Mouse (Mus musculus): ENCODE measurements at regions not wholly inside any gene's neighbourhood (a gene's known extent, or its start where the extent isn't known, plus 50 kb on each side); places are given as distances from the start of the nearest gene placed in this dataset.
A peak's percentile ranks its signal among the peaks of the same experiment; 100 is the strongest.

DNA sequence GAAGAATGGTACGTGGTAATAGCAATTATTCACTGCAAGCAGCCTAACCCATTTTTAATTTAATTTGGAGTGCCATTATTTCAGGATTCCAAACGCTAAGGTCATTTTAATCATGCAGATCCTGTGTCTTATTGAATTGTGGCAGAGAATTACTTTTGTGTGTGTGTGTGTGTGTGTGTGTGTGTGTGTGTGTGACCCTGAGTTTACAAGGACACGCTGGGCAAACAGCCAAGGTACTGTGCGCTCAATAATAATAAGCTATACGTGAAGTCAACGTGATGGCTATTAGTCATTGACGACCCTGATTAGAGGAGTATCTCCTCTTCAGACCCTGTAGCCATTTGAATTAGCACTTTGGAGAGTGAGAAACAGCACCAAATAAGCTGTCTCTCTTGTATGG lies 144.1 kb downstream of the Klf7 start:
- Histone ChIP-seq H3K4me2 (replicated peaks) (no peak overlapping the region), H3K4me1 (no peaks in the 10 kb centered on the region), H3K27ac (no peak overlapping the region), H3K36me3 (no peaks in the 10 kb centered on the region), H3K9me3 (no peaks in the 10 kb centered on the region), H3K27me3 (no peaks in the 10 kb centered on the region), H3K9ac (no peak overlapping the region), H3K4me3 (no peak overlapping the region)
- no peak for ATAC-seq (ENCODE audit: insufficient number of reproducible peaks, insufficient read depth, low FRiP score, low TSS enrichment)
- WGBS = 82% methylated on average over 7 of the region's 7 CpGs

DNA sequence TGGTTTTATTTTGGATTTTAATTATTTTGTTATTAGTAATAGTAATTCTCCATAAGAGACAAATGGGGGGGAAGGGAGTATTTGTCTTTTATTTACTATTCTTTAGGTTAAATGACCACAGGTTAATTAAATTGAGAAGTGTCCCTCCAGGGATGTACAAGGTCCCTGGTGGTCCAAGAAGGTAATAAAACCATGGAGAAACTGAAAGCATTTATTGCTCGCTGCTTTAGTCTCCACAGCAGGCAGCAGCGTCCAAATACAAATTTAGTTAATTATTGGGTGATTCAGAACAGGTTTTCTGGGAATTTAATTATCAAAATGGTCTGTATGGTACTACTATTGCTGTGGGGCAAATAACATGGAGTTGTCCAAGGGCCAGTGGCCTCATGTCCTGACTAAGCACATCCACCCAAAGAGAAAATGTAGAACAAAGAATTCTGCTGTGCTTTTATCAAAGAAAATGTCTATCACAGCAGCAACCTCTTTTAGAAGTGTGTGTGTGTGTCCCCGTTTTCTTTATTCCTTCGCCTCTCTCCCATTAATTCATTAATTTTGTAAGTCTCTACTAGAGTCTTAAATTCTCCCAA lies 144.7 kb downstream of the Klf7 start:
- Histone ChIP-seq H3K36me3 (no peaks in the 10 kb centered on the region), H3K4me1 (no peaks in the 10 kb centered on the region), H3K9ac (no peak overlapping the region), H3K9me3 (no peaks in the 10 kb centered on the region), H3K4me3 (no peak overlapping the region), H3K27me3 (no peaks in the 10 kb centered on the region), H3K4me2 (replicated peaks) (no peak overlapping the region), H3K27ac (no peak overlapping the region)
- no peak for ATAC-seq (ENCODE audit: insufficient number of reproducible peaks, insufficient read depth, low FRiP score, low TSS enrichment)
- 71% methylated on average over 4 of the region's 4 CpGs for WGBS

DNA sequence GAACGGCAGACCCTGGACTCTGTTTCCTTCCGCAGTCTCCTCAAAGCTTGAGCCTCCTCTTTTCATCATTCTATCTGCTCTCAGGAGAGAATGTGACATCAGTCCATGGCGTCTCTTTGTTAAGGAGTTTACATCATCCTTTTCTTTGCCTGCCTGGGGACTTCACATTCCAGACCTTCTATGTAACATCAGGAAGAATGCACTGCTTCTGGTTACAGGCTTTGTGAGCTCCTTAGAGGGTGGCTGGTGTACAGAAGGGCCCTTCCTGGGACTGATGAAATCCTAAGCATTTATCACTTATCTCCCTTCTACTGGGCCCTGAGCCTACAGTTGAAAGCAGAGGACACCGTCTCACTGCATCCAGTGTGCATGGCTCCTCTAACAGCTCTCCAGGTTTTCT lies 145.2 kb downstream of the Klf7 start:
- no peaks in the 10 kb centered on the region for H3K36me3 ChIP-seq
- H3K4me2 ChIP-seq (replicated peaks) = no peak overlapping the region
- 73% methylated on average over 4 of the region's 4 CpGs for WGBS
- H3K27ac ChIP-seq = no peak overlapping the region
- H3K9ac ChIP-seq = no peak overlapping the region
- H3K27me3 ChIP-seq = no peaks in the 10 kb centered on the region
- no peak overlapping the region for H3K4me3 ChIP-seq
- ATAC-seq (ENCODE audit: insufficient number of reproducible peaks, insufficient read depth, low FRiP score, low TSS enrichment) = no peak
- no peaks in the 10 kb centered on the region for H3K4me1 ChIP-seq
- no peaks in the 10 kb centered on the region for H3K9me3 ChIP-seq

DNA sequence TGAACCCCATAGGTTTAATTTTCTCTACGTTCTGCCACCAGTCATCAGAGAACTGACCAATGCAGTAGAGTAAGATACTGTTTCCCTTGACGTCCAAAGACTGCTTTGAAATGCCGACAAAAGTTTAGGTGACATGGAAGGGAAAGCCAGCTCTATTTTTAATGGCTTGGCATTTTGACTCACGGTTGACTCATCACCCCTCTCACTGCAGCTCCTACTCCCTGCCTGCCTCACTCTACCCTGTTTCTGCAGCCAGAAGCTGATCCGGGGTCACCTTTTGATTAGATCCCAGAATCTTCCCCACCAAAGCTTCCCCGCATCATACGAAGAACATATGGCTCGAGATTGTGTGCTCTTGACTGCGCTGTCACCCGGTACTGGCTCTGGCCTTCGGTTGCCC lies 154.2 kb downstream of the Klf7 start:
- H3K27ac ChIP-seq = no peak overlapping the region
- WGBS = 92% methylated on average over 11 of the region's 11 CpGs
- no peaks in the 10 kb centered on the region for H3K36me3 ChIP-seq

DNA sequence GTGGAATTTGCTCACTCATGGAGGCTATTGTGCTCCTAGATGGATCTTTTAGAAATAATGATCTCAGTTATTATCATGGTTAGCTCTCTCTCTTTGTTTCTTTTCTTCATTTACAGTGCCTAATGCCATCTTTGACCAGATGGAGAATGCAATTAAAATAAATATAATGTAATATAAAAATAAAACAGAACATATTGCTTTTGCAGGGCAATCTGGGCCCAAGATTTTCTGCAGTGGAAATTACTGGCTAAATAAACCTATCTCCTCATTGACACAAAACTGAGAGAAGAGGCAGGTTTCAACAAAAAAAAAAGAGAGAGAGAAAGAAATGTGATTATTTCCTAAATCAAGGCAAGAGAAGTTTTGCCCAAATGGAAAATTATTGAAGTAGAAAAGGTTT lies 156.6 kb downstream of the Klf7 start:
- Histone ChIP-seq H3K4me3 (no peak overlapping the region), H3K9ac (no peak overlapping the region), H3K4me2 (replicated peaks) (no peak overlapping the region), H3K27me3 (no peaks in the 10 kb centered on the region), H3K27ac (no peak overlapping the region), H3K36me3 (no peaks in the 10 kb centered on the region), H3K9me3 (no peaks in the 10 kb centered on the region), H3K4me1 (no peaks in the 10 kb centered on the region)
- no peak for ATAC-seq (ENCODE audit: insufficient number of reproducible peaks, insufficient read depth, low FRiP score, low TSS enrichment)

More for the DNA sequence above, 154.2 kb downstream of the Klf7 start:
- Histone ChIP-seq H3K4me1 (no peaks in the 10 kb centered on the region), H3K9me3 (no peaks in the 10 kb centered on the region), H3K4me3 (no peak overlapping the region), H3K9ac (no peak overlapping the region), H3K27me3 (no peaks in the 10 kb centered on the region), H3K4me2 (replicated peaks) (no peak overlapping the region)
- ATAC-seq (ENCODE audit: insufficient number of reproducible peaks, insufficient read depth, low FRiP score, low TSS enrichment) = no peak

DNA sequence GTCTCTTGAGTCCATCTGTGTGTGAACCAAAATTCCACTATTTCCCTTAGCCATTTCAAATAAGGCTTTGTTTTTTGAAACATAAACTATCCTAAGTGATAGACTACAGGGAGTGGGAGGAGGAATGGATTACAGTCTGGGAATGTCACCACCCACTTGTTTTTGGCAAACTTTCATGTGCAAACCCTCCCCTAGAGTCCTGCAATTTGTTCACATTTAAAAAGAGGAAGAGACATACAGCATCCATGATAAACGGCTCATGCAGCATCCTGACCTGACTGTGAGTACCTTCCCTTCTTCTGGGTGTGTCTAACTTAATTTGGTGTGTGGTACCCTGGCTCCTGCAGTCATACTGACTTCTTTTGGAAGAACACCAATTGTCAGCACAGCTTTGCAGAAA lies 157.6 kb downstream of the Klf7 start:
- H3K27me3 ChIP-seq = no peaks in the 10 kb centered on the region
- H3K4me2 ChIP-seq (replicated peaks) = no peak overlapping the region
- H3K9ac ChIP-seq = no peak overlapping the region
- WGBS = 76% methylated on average over 1 of the region's 1 CpGs
- no peaks in the 10 kb centered on the region for H3K4me1 ChIP-seq
- H3K36me3 ChIP-seq = no peaks in the 10 kb centered on the region
- no peak for ATAC-seq (ENCODE audit: insufficient number of reproducible peaks, insufficient read depth, low FRiP score, low TSS enrichment)
- H3K9me3 ChIP-seq = no peaks in the 10 kb centered on the region
- H3K4me3 ChIP-seq = no peak overlapping the region
- no peak overlapping the region for H3K27ac ChIP-seq

DNA sequence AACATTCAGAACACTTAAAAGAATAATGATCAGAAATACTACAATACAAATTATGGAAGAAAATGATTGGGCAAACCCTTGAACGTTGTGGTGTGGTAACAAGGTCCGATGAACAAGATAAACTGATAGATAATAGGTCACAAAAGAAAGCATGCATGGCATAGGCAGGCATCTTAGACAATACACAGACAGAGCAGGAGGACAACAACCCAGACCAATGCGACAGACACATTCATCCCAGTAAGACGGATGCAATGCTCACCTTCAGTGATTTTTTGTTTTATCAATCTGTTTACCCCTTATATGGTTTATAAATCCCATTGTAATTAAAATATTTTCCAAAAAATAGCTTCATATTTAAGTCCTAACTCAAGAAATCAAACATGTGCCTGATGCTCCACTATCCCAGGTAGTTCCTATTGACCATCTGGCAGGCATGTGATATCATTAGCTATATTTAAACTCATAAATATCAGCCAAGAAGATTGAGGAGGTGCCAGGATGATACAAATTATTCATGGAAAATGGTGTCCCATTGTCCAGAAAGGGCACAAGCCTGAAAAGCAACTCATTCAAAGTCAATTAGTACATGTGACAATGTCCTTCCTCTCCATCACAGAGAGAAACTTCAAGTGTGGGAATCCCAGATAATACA lies 166.3 kb downstream of the Klf7 start:
- H3K9me3 ChIP-seq = no peaks in the 10 kb centered on the region
- WGBS = 92% methylated on average over 4 of the region's 4 CpGs
- no peak overlapping the region for H3K9ac ChIP-seq
- H3K27ac ChIP-seq = no peak overlapping the region
- no peak overlapping the region for H3K4me2 ChIP-seq (replicated peaks)
- H3K36me3 ChIP-seq = no peaks in the 10 kb centered on the region
- no peak for ATAC-seq (ENCODE audit: insufficient number of reproducible peaks, insufficient read depth, low FRiP score, low TSS enrichment)
- no peak overlapping the region for H3K4me3 ChIP-seq
- H3K27me3 ChIP-seq = no peaks in the 10 kb centered on the region
- H3K4me1 ChIP-seq = peaks cover 5% of the 10 kb centered on the region; the same call in 1 of the 2 replicates

DNA sequence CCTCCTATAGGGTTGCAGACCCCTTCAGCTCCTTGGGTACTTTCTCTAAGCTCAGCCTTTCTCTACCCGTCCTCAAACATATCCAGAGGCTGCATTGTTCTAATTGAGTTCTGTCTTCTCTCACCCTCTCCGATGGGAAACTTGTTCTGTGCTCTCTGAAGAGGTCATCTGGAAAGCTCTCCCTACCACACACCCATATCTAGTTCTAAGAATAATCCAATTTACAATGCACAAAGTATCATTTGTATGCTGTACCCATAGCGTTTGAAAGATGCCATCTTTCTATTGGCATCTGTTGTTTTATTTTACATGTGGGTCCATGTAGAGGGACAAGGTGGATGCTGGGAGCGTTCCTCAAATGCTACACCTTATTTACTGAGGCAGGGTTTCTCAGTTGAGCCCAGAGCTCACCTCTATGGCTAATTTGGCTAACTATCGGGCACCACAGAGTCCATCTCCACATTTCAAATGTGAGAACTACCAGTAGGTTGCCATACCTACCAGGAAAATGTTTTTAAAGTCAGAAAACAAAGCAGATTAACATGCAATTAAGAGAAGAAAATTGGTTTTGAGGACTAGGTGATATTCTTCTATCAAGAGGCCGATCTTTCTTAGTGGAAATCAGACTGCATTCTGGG lies 167.1 kb downstream of the Klf7 start:
- no peaks in the 10 kb centered on the region for H3K36me3 ChIP-seq
- no peaks in the 10 kb centered on the region for H3K27me3 ChIP-seq
- 89% methylated on average over 6 of the region's 6 CpGs for WGBS
- no peak overlapping the region for H3K4me3 ChIP-seq
- H3K4me2 ChIP-seq (replicated peaks) = no peak overlapping the region
- peaks cover 5% of the 10 kb centered on the region; the same call in 1 of the 2 replicates for H3K4me1 ChIP-seq
- ATAC-seq (ENCODE audit: insufficient number of reproducible peaks, insufficient read depth, low FRiP score, low TSS enrichment) = no peak
- H3K9me3 ChIP-seq = no peaks in the 10 kb centered on the region
- H3K27ac ChIP-seq = no peak overlapping the region
- H3K9ac ChIP-seq = no peak overlapping the region

DNA sequence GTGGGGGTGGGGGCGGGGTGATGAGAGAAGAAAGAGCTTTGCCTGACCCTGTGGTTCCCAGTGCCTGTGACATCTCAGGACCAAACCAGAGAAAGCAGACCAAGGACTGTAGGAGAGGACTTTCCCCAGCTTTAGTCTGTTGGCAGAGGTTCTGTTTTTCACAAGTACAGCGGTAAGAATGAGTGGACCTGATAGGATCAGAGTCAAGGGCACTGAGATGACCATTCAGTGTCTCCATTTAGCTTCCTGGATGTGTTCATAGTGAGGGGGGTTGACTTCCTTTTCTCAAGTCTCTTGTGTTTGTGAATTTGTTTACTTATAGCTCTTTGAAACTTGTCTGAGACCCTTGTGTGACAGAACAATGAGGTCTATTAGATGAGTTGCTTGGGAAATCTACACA lies 167.9 kb downstream of the Klf7 start:
- H3K27me3 ChIP-seq = no peaks in the 10 kb centered on the region
- H3K4me2 ChIP-seq (replicated peaks) = no peak overlapping the region
- no peak overlapping the region for H3K9ac ChIP-seq
- no peaks in the 10 kb centered on the region for H3K9me3 ChIP-seq
- peaks cover 5% of the 10 kb centered on the region; the same call in 1 of the 2 replicates for H3K4me1 ChIP-seq
- H3K36me3 ChIP-seq = no peaks in the 10 kb centered on the region
- no peak overlapping the region for H3K4me3 ChIP-seq
- WGBS = 75% methylated on average over 2 of the region's 2 CpGs
- no peak for ATAC-seq (ENCODE audit: insufficient number of reproducible peaks, insufficient read depth, low FRiP score, low TSS enrichment)
- no peak overlapping the region for H3K27ac ChIP-seq

DNA sequence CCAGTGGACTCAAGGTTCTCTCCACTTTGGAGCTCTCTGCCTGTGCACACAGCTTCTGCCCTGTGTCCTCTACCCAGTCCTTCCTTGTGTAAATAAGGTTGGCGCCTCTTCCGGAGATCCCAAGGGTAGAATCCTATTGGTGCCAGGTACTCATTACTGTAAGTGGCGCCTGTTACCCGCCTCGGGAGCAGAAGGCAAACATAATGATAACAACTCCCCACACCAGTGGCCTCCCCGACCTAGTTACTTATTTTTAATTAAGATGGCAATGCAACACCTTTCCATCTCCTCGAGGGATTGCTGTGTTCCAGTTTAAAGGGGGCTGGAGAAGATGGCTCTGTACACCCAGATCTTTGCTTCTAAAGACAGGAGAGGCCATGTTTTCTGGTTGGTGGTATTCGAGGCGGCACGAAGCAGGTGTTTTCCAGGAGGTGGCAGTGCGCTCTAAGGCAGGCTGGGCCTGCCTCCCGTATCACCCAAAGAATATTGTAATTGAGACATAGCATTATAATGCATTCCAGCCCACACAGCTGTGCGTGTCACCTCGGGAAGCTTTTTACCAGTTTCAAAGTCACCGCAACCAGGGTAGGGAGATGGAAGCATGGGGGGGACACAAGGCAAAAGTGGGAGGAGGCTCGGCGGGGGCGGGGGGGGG lies 168.7 kb downstream of the Klf7 start:
- H3K4me3 ChIP-seq = no peak overlapping the region
- peaks cover 5% of the 10 kb centered on the region; the same call in 1 of the 2 replicates for H3K4me1 ChIP-seq
- peak; percentile 74; the same call in 1 of the 2 replicates for ATAC-seq (ENCODE audit: insufficient number of reproducible peaks, insufficient read depth, low FRiP score, low TSS enrichment)
- 53% methylated on average over 18 of the region's 18 CpGs for WGBS
- H3K27ac ChIP-seq = no peak overlapping the region
- no peaks in the 10 kb centered on the region for H3K27me3 ChIP-seq
- H3K36me3 ChIP-seq = no peaks in the 10 kb centered on the region
- no peak overlapping the region; the same call in 1 of the 2 replicates for H3K4me2 ChIP-seq (replicated peaks)
- H3K9ac ChIP-seq = no peak overlapping the region
- H3K9me3 ChIP-seq = no peaks in the 10 kb centered on the region

DNA sequence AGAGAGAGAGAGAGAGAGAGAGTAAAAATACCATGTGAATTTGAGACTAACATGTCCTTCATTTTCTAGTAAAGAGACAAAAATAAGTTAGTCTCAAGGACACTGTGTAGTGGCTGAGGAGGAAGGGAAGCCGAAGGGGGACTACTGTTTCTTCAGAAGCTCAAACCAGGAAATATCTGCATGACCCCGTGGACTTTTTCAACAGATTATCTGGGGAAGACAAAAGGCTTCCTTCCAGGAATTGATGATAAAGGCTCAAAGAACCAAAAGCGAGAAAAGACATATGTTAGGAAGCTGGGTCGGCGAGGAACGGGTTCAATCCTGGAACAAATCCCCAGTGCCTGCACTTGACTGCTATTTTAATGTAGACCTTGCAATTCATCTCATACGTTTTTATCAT lies 170.4 kb downstream of the Klf7 start:
- Histone ChIP-seq H3K9me3 (no peaks in the 10 kb centered on the region), H3K27ac (no peak overlapping the region), H3K4me2 (replicated peaks) (no peak overlapping the region), H3K4me1 (peaks cover 5% of the 10 kb centered on the region; the same call in 1 of the 2 replicates), H3K4me3 (no peak overlapping the region), H3K9ac (no peak overlapping the region), H3K36me3 (no peaks in the 10 kb centered on the region), H3K27me3 (no peaks in the 10 kb centered on the region)
- WGBS = 72% methylated on average over 7 of the region's 7 CpGs
- ATAC-seq (ENCODE audit: insufficient number of reproducible peaks, insufficient read depth, low FRiP score, low TSS enrichment) = no peak

DNA sequence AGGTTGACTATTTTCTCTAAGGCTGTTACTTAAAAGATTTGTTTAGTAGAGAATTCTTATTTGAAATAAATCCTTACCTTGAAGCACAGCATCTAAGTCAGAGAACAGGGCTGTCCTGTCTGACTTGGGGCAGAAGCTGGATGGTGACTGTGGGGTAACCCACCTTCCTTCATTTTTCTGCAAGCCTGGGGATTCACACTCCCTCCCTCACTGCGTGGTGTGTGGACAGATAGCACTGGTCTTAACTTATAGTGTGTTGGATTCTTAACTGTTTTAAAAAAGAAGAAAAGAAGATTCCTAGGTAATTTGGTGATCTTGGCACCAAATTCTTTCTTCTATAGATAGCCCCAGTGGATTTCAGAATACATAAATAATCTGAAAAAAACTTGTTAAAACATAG lies 174.8 kb downstream of the Klf7 start:
- no peak for ATAC-seq (ENCODE audit: insufficient number of reproducible peaks, insufficient read depth, low FRiP score, low TSS enrichment)
- no peaks in the 10 kb centered on the region for H3K36me3 ChIP-seq
- no peaks in the 10 kb centered on the region for H3K9me3 ChIP-seq
- H3K27ac ChIP-seq = no peak overlapping the region
- H3K9ac ChIP-seq = no peak overlapping the region
- H3K27me3 ChIP-seq = no peaks in the 10 kb centered on the region
- WGBS = 74% methylated on average over 1 of the region's 1 CpGs
- H3K4me1 ChIP-seq = no peaks in the 10 kb centered on the region
- no peak overlapping the region for H3K4me3 ChIP-seq
- H3K4me2 ChIP-seq (replicated peaks) = no peak overlapping the region
